Mouse (Mus musculus): ENCODE data around the gene Dcaf5. TPM values are rescaled to one million over a fixed set of nuclear protein-coding genes. Genes with fewer than 3 reads are reported as not detected.

Gene Dcaf5
- polyA plus RNA-seq, 1 experiment from 2014 or later, result 12.8 TPM

DNA sequence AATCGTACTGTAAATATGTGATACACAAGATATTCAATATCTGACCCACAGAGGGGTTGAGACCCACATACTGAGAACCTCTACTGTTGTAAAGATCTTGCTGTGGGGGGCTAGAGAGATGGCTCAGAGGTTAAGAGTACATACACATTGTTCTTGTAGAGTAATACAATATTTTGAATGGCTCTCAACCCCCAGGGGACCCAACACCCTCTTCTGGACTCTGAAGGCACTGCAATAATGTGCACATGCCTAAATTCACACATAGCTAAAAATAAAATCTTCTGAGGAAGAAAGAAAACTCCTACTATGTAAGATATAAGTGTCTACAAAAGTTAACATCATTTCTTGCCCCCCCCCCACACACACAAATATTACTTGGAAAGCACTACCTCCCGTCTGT lies 4.6 kb upstream of the Dcaf5 start:
- H3K9me3 ChIP-seq (replicated peaks), result no peaks in the 10 kb centered on the region
- no peak overlapping the region for H3K4me3 ChIP-seq
- WGBS, result 81% methylated on average over 2 of the region's 2 CpGs
- no peaks in the 10 kb centered on the region for H3K27me3 ChIP-seq (ENCODE audit: low read depth, poor library complexity, severe bottlenecking)
- H3K27ac ChIP-seq, result no peak overlapping the region
- H3K4me1 ChIP-seq, result peaks cover 11% of the 10 kb centered on the region
- no peak for DNase-seq (ENCODE audit: low spot score)
- H3K36me3 ChIP-seq, result no peaks in the 10 kb centered on the region

DNA sequence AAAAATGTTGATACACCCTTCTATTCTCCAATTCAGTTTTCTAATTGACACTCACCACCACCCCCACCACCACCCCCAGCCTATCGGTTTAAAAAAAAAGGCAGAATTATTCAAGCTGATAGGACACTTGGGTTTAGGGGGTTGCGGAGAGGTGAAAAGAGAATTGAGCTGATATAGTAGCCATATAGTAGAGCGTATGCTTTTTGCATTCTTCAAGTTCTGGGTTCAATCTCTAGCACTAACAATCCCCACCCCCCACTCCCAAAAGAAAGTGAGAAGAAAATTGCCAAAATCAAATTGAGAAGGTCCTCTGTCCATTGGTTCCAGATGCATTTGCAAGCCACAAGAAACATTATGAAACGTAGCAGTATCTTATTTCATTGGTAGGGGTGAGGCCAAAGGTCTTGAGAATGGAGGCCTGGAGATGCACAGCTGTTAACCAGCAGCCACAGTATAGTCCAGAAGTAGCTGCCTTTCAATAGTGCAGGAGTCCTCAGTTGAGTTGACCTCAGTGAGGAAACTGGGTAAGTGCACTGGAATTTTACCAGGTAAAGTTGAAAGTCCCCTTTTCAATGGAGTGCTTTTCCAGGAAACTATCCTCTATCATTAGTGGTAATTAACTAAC lies 762 bp upstream of the Dcaf5 start:
- peaks cover 31% of the 10 kb centered on the region for H3K4me1 ChIP-seq
- WGBS, result 22% methylated on average over 4 of the region's 4 CpGs

GRCm38 (mm10) chr12:80435887-80436286 lies 514 bp downstream of the Dcaf5 start:
- H3K36me3 ChIP-seq, result peaks cover 6% of the 10 kb centered on the region; the same call in 1 of the 2 replicates
- H3K9me3 ChIP-seq (replicated peaks), result no peaks in the 10 kb centered on the region
- no peaks in the 10 kb centered on the region for H3K27me3 ChIP-seq (ENCODE audit: low read depth, poor library complexity, severe bottlenecking)
- peaks cover 31% of the 10 kb centered on the region for H3K4me1 ChIP-seq
- peak overlapping the region; percentile 96 for H3K27ac ChIP-seq
- DNase-seq (ENCODE audit: low spot score), result no peak
- peak overlapping the region; percentile 81 for H3K4me3 ChIP-seq
- WGBS, result 3% methylated on average over 10 of the region's 10 CpGs

More for the DNA sequence above, 762 bp upstream of the Dcaf5 start:
- H3K4me3 ChIP-seq, result peak overlapping the region; percentile 81
- peak overlapping the region; percentile 96 for H3K27ac ChIP-seq
- no peaks in the 10 kb centered on the region for H3K9me3 ChIP-seq (replicated peaks)
- peak; percentile 34 for DNase-seq (ENCODE audit: low spot score)
- peaks cover 3% of the 10 kb centered on the region; the same call in 1 of the 2 replicates for H3K36me3 ChIP-seq
- H3K27me3 ChIP-seq (ENCODE audit: low read depth, poor library complexity, severe bottlenecking), result no peaks in the 10 kb centered on the region

DNA sequence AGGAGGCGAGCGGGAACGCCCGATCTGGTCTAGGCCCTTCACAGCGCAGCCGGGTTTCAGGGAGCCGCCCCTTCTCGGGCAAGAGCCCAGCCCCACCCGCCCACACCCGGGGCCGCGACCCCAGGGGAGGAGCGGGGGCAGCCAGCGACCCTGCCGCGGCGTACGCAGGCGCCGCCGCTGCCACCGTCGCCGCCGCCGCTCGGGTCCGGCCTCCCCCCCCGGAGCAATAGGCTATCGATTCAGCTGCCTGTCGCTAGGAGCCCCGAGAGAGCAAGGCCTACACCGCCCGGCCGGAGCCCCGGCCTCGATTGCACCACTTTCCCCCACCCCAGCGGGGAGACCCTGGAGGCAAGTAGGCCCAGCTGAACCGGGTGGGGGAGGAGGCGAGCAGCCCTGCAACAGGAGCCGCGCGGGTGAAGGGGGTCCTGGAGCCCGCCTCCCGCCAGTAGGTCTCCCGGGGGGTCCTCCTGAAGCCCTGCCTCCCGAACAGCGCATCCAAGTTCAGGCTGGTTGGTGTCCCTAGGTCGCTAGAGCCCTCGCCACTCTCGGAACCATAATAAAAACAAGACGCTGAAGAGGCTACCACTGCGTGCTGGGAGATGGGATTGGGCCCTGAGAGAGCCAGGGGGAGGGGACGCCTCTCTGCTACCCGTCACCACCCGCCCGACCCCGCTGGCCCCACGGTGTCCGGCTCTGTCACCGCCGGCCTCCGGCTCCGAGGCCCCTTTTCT lies 1.3 kb downstream of the Dcaf5 start:
- Histone ChIP-seq H3K4me3 (peak overlapping the region; percentile 81), H3K27me3 (ENCODE audit: low read depth, poor library complexity, severe bottlenecking) (no peaks in the 10 kb centered on the region), H3K36me3 (peaks cover 6% of the 10 kb centered on the region; the same call in 1 of the 2 replicates), H3K9me3 (replicated peaks) (no peaks in the 10 kb centered on the region), H3K4me1 (peaks cover 31% of the 10 kb centered on the region), H3K27ac (peak overlapping the region; percentile 96)
- WGBS, result under 1% methylated on average over 63 of the region's 64 CpGs
- DNase-seq (ENCODE audit: low spot score), result peak; percentile 89

DNA sequence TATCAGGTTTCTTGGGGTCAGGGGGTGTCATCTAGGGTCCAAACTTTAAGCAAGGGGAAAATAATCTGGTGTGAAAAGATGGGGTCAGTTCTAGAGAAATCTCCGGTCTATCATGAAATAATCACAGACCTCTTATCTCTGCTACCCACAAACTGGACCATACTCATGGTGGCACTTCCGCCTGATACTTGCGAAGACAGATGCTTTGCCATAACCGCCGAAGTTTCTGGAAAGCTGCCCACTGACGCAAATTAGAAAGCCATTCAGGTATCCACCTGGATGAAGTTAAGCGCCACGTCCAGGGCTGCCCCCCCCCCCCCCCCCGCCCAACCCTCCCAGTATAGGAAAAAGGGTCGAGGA lies 1.8 kb downstream of the Dcaf5 start:
- no peak for DNase-seq (ENCODE audit: low spot score)
- peaks cover 6% of the 10 kb centered on the region; the same call in 1 of the 2 replicates for H3K36me3 ChIP-seq
- WGBS, result 11% methylated on average over 9 of the region's 10 CpGs
- no peaks in the 10 kb centered on the region for H3K9me3 ChIP-seq (replicated peaks)
- H3K4me3 ChIP-seq, result peak overlapping the region; percentile 81
- peaks cover 31% of the 10 kb centered on the region for H3K4me1 ChIP-seq
- H3K27me3 ChIP-seq (ENCODE audit: low read depth, poor library complexity, severe bottlenecking), result no peaks in the 10 kb centered on the region
- peak overlapping the region; percentile 96 for H3K27ac ChIP-seq

- H3K4me1 ChIP-seq, result peaks cover 31% of the 10 kb centered on the region
- H3K4me3 ChIP-seq, result no peak overlapping the region
- no peaks in the 10 kb centered on the region for H3K9me3 ChIP-seq (replicated peaks)
- 69% methylated on average over 4 of the region's 4 CpGs for WGBS
- H3K36me3 ChIP-seq, result peaks cover 13% of the 10 kb centered on the region
- H3K27me3 ChIP-seq (ENCODE audit: low read depth, poor library complexity, severe bottlenecking), result no peaks in the 10 kb centered on the region
- no peak for DNase-seq (ENCODE audit: low spot score)
- H3K27ac ChIP-seq, result no peak overlapping the region
Measured at GRCm38 (mm10) chr12:80433266-80433665, 3.1 kb downstream of the Dcaf5 start.

DNA sequence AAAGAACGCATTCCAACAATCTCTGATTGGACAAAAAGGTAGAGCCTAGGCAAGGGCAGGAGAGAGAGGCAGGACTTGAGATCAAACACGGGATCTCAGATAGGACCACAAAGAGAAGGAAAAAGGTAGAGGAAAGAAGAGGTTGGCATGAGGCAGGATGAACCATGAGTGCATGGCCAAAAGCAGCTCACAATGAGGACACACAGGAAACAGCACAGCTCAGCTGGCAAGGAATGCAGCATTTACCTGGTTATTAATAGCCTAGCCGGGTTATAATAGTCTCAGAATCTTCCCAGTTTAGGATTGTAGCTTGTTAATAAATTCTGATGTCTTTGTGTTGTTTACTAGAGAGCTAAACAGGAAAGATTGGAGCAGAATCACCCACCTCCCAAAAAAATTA lies 8.7 kb downstream of the Dcaf5 start:
- Histone ChIP-seq H3K27me3 (ENCODE audit: low read depth, poor library complexity, severe bottlenecking) (no peaks in the 10 kb centered on the region), H3K36me3 (peaks cover 42% of the 10 kb centered on the region), H3K9me3 (replicated peaks) (no peaks in the 10 kb centered on the region), H3K4me1 (no peaks in the 10 kb centered on the region), H3K4me3 (no peak overlapping the region), H3K27ac (no peak overlapping the region)
- DNase-seq (ENCODE audit: low spot score), result no peak
- WGBS, result 93% methylated on average over 3 of the region's 3 CpGs

- Histone ChIP-seq H3K36me3 (peaks cover 63% of the 10 kb centered on the region), H3K4me3 (no peak overlapping the region), H3K27me3 (ENCODE audit: low read depth, poor library complexity, severe bottlenecking) (no peaks in the 10 kb centered on the region), H3K9me3 (replicated peaks) (0 out of 2 replicates have a peak, but pooled peaks cover 2% of the 10 kb centered on the region), H3K4me1 (no peaks in the 10 kb centered on the region), H3K27ac (no peak overlapping the region)
- no peak for DNase-seq (ENCODE audit: low spot score)
- 87% methylated on average over 2 of the region's 2 CpGs for WGBS
Measured at GRCm38 (mm10) chr12:80415100-80415499, 21.3 kb downstream of the Dcaf5 start.

DNA sequence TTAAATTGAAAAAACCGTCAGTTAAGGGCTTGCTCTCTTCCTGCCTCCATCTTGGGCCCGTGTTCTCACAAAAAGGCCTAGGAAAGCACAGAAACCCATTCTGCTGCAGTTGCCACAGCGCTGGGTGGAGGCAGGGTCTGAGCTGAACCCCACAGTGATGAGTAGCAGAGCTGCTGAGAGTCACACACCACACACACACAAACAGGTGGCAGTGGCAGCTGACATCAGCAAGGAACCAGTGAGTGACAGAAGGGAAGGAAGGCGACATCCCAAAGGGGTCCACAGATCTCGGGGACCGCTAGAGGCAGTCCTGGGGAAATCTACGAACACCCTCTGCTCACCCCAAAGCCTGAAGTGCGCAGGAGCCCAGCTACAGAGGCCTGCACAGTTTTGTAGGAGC lies 25.5 kb downstream of the Dcaf5 start:
- 0 out of 2 replicates have a peak, but pooled peaks cover 2% of the 10 kb centered on the region for H3K9me3 ChIP-seq (replicated peaks)
- H3K27ac ChIP-seq, result no peak overlapping the region
- peaks cover 63% of the 10 kb centered on the region for H3K36me3 ChIP-seq
- DNase-seq (ENCODE audit: low spot score), result no peak
- H3K4me1 ChIP-seq, result no peaks in the 10 kb centered on the region
- 95% methylated on average over 8 of the region's 8 CpGs for WGBS
- no peak overlapping the region for H3K4me3 ChIP-seq
- H3K27me3 ChIP-seq (ENCODE audit: low read depth, poor library complexity, severe bottlenecking), result no peaks in the 10 kb centered on the region

DNA sequence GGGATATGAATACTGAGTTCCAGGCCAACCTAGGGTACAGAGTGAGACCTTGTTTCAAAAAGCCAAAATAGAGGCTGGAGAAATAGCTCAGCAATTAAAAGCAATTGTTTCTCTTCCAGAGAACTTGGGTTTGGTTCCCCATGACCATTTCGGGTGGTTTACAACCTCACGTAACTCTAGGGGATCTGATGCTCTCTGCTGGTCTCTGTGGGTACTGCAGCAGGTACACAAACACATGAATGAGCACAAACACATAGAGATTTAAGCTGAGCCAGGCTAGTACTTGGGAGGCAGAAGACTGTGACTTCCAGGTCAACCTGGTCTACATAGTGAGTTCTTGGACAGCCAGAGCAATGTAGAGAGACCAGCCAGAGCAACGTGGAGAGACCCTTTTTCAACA lies 28.6 kb downstream of the Dcaf5 start:
- Histone ChIP-seq H3K27ac (no peak overlapping the region), H3K4me3 (no peak overlapping the region), H3K36me3 (peaks cover 55% of the 10 kb centered on the region), H3K4me1 (no peaks in the 10 kb centered on the region), H3K9me3 (replicated peaks) (no peaks in the 10 kb centered on the region), H3K27me3 (ENCODE audit: low read depth, poor library complexity, severe bottlenecking) (no peaks in the 10 kb centered on the region)
- DNase-seq (ENCODE audit: low spot score), result peak; percentile 51
- 57% methylated on average over 3 of the region's 3 CpGs for whole genome bisulfite sequencing

- H3K27ac ChIP-seq, result no peak overlapping the region
- no peaks in the 10 kb centered on the region for H3K9me3 ChIP-seq (replicated peaks)
- no peaks in the 10 kb centered on the region for H3K4me1 ChIP-seq
- no peak overlapping the region for H3K4me3 ChIP-seq
- peaks cover 55% of the 10 kb centered on the region for H3K36me3 ChIP-seq
- peak; percentile 64 for DNase-seq (ENCODE audit: low spot score)
- WGBS, result 43% methylated on average over 3 of the region's 3 CpGs
- no peaks in the 10 kb centered on the region for H3K27me3 ChIP-seq (ENCODE audit: low read depth, poor library complexity, severe bottlenecking)
Measured at GRCm38 (mm10) chr12:80406650-80407049, 29.8 kb downstream of the Dcaf5 start.

DNA sequence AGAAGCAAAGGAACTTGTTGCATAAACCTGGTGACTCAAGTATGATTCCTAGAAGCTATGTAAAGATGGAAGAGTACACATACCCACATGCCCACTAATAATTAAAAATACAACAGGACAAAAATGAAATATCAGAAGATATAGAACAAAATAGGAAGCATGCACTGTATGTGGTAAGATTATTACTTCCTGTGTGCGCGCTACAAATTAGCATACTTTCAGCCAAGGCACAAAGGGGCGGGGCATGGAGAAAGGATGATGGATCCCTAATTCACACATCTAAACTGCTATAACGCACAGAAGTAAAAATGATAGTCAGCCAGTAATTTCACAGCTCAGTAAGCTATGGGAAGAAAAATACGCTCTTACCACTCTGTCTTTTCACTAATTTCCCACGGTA lies 32.3 kb downstream of the Dcaf5 start:
- H3K4me1 ChIP-seq, result no peaks in the 10 kb centered on the region
- no peak overlapping the region for H3K27ac ChIP-seq
- H3K27me3 ChIP-seq (ENCODE audit: low read depth, poor library complexity, severe bottlenecking), result no peaks in the 10 kb centered on the region
- no peaks in the 10 kb centered on the region for H3K9me3 ChIP-seq (replicated peaks)
- peaks cover 58% of the 10 kb centered on the region for H3K36me3 ChIP-seq
- no peak overlapping the region for H3K4me3 ChIP-seq
- 93% methylated on average over 6 of the region's 6 CpGs for WGBS
- no peak for DNase-seq (ENCODE audit: low spot score)

DNA sequence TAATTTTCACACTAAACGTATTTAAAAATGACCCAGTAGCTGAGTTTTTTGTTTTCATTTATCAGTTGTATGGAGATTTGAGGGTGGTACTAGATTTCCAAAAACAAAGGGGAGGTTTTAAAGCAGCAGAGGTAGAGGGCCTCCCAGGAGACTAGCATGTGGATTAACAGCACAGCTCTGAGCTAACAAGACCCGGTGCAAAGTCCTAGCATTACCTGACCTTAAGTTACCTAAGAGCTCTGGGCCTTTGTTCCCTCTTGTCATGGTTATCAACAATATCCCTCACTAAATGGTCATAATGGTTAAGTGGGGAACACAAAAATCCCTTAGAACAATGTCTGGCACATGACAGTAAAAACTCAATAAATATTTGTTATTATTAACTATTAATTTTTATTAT lies 37.3 kb downstream of the Dcaf5 start:
- no peak overlapping the region for H3K27ac ChIP-seq
- no peaks in the 10 kb centered on the region for H3K4me1 ChIP-seq
- peaks cover 89% of the 10 kb centered on the region for H3K36me3 ChIP-seq
- H3K9me3 ChIP-seq (replicated peaks), result no peaks in the 10 kb centered on the region
- WGBS, result 93% methylated on average over 2 of the region's 2 CpGs
- no peak for DNase-seq (ENCODE audit: low spot score)
- H3K27me3 ChIP-seq (ENCODE audit: low read depth, poor library complexity, severe bottlenecking), result no peaks in the 10 kb centered on the region
- no peak overlapping the region for H3K4me3 ChIP-seq
